Mouse (Mus musculus) thymus, adult 2 months (tissue): ENCODE measurements at regions not wholly inside any gene's neighbourhood (a gene's known extent, or its start where the extent isn't known, plus 50 kb on each side); places are given as distances from the start of the nearest gene placed in this dataset.

Experiments used
- CTCF ChIP-seq: fragments of 200-500 bp; IDR thresholded peaks from 2 replicates; pipeline ENCODE4 v1.5.1; 2012; ENCODE audit warnings: mild to moderate bottlenecking, control low read depth, low read length, moderate library complexity, borderline replicate concordance; ENCODE audit not compliant: control insufficient read depth, poor library complexity, insufficient read depth; ENCODE audit errors: extremely low read depth
- POLR2A ChIP-seq: fragments of 200-500 bp; IDR thresholded peaks from 2 replicates; pipeline ENCODE4 v1.6.1; 2012; ENCODE audit warnings: mild to moderate bottlenecking, low read length, control low read depth, moderate library complexity; ENCODE audit not compliant: control insufficient read depth, poor library complexity, insufficient read depth; ENCODE audit errors: extremely low read depth

- no peak for TF ChIP-seq CTCF
- TF ChIP-seq POLR2A, result no peak
Observed at GRCm38 (mm10) chr6:100135177-100135576, 152.1 kb downstream of the Rybp start.
